Mouse (Mus musculus) MEL (cell line): Measurements from ENCODE around the gene Col15a1.

Experiments
- CTCF ChIP-seq, 3 experiments: IDR thresholded peaks in 2 of 3; conservative IDR thresholded peaks in 1 of 3; 2 replicates each; pipeline ENCODE4 v1.5.1; 2011 to 2012; ENCODE audit warnings: low read length in 3 of 3, low read depth in 2 of 3, mild to moderate bottlenecking in 2 of 3, improper control_type of control experiment in 1 of 3, inconsistent platforms in 1 of 3, mixed read lengths in 1 of 3, moderate library complexity in 1 of 3; ENCODE audit not compliant: control insufficient read depth in 1 of 3, insufficient read depth in 1 of 3, poor library complexity in 1 of 3, severe bottlenecking in 1 of 3
- GABPA ChIP-seq: IDR thresholded peaks from 2 replicates; pipeline ENCODE4 v1.6.1; 2012; ENCODE audit warnings: low read depth, mild to moderate bottlenecking, inconsistent platforms, low read length, improper control_type of control experiment, moderate library complexity
- MAFK ChIP-seq: IDR thresholded peaks from 2 replicates; pipeline ENCODE4 v1.6.1; 2011; ENCODE audit warnings: low read depth, mild to moderate bottlenecking, low read length, improper control_type of control experiment, borderline replicate concordance
- POLR2AphosphoS2 ChIP-seq: IDR thresholded peaks from 2 replicates; pipeline ENCODE4 v1.6.1; 2011; ENCODE audit warnings: low read length, improper control_type of control experiment
- USF2 ChIP-seq, 2 experiments: IDR thresholded peaks; 2 replicates each; pipeline ENCODE4 v1.6.1; 2011 to 2012; ENCODE audit warnings: improper control_type of control experiment in 2 of 2, low read length in 2 of 2, borderline replicate concordance in 1 of 2, inconsistent platforms in 1 of 2, low read depth in 1 of 2, mild to moderate bottlenecking in 1 of 2; ENCODE audit not compliant: insufficient read depth in 1 of 2
- ZC3H11A ChIP-seq: IDR thresholded peaks from 2 replicates; pipeline ENCODE4 v1.6.1; 2012; ENCODE audit warnings: low read depth, mild to moderate bottlenecking, inconsistent platforms, low read length, improper control_type of control experiment
- ZNF384 ChIP-seq: IDR thresholded peaks from 2 replicates; pipeline ENCODE4 v1.6.1; 2012; ENCODE audit warnings: low read depth, mild to moderate bottlenecking, inconsistent platforms, low read length, improper control_type of control experiment

DNA sequence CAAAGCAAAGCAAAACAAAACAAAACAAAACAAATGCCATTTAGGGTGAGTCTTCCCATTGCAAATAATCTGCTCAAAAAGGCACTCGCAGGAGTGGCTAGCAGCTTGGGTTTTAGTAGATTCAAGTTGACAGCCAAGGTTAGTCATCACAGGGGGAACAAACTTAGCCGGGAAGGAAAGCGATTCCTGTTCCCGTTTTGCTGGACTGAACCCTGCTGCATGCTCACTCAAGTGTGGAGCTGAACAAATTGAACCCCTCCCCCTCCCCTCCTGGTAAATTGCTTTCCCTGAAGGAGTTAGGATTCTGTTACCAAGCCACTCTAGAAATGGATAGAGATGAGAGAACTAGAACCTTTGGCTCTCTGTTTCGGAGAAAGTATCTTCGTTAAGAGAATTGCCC lies 141.8 kb downstream of the Col15a1 start:
- TF ChIP-seq CTCF (IDR thresholded peaks at IDR 0.05 in 2 of 3, conservative IDR thresholded peaks at IDR 0.05 in 1 of 3; ENCODE audit: control insufficient read depth in 1 of 3, insufficient read depth in 1 of 3, low read depth in 2 of 3, low read length in 3 of 3, poor library complexity in 1 of 3, severe bottlenecking in 1 of 3) (no peak), POLR2AphosphoS2 (no peak), ZNF384 (no peak), USF2 (IDR thresholded peaks at IDR 0.05; ENCODE audit: borderline replicate concordance in 1 of 2, insufficient read depth in 1 of 2, low read depth in 1 of 2, low read length in 2 of 2) (no peak), ZC3H11A (no peak), GABPA (no peak), MAFK (no peak)
